Mouse (Mus musculus) neural tube, postnatal 0 days (tissue): ENCODE data around the gene Lysmd3. TPM values are rescaled to one million over a fixed set of nuclear protein-coding genes. Genes with fewer than 3 reads are reported as not detected.

Experiments
- polyA plus RNA-seq: library from polyadenylated mRNA; unstranded; fragments of >200 nt; fragmentation: Nextera tagmentation; extraction: Ambion mirVana; gene quantifications from 2 replicates; pipeline ENCODE4 v1.2.1, GENCODE M21; 2015

Gene Lysmd3
- 12.7 and 12.8 TPM in 2 replicates for polyA plus RNA-seq

DNA sequence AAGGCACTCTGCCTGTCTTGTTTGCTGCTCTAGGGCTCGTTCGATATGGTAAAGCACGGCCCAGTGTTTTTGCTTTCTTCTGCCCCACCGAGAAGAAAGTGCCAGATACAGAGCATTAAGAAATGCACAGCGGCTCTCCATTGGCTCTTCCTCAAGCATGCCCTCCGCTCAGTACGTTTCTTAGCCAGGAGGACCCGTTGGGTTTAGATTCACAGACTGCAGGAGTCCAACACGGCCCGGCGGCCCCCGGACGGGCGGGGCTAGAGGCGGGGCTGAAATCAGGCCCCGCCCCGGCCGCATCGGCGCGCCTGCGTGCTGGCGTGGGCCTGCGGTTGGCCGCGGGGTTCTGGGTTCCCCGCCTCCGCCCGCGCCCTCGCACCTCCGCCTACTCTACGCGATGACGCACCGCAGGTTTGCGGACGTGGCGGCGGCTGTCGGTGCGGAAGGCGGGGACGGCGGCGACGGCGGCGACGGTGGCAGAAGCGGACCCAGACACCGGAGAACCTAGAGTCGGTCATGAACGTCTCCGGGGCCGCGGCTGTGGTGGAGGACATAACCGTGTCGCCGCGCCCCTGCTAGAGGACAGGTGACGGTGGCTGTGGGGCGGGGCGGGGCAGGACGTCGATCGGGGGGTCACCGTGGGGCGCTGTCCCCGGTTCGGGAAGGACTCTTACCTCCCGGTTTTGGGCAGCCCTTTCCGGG lies at the start of gene Lysmd3:
TSS of gene Lysmd3 (plus strand) at position 313 of the 702 bp plus-strand sequence.

DNA sequence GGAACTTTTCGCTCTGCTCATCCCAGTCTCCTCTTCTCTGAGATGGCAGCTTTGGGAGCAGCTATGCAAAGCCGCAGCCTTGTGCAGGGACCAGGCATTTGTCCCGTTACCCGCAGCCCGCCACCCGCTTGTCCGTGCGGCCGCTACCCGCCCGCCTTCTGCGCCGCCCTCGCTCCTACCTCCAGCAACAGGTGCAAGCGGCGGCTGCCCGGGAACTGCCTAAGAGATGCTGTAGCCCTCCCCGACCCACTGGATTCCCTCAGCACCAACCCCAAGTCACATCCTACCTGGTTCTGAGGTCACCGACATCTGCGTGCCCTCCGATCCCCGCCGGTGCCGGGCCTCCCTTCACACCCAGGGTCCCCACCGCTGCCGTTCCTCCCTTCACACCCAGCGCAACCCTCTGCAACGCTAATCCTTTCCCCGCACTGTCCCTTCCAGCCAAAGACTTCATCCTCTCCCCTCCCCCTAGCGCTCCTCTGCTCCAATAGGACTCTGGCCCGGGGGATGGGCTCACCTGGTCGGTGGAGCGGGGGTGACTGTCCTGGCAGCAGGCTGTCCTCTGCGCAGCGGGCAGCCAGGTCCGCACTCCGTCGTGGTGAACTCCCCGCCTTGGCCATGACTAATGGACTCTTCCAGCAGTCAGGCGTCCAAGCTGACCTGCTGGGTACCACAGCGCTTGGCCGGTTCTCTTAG lies 24.6 kb upstream of the Lysmd3 start, which contains the start of gene Adgrv1:
TSS of gene Adgrv1 (minus strand) at position 435 of the 696 bp plus-strand sequence.

DNA sequence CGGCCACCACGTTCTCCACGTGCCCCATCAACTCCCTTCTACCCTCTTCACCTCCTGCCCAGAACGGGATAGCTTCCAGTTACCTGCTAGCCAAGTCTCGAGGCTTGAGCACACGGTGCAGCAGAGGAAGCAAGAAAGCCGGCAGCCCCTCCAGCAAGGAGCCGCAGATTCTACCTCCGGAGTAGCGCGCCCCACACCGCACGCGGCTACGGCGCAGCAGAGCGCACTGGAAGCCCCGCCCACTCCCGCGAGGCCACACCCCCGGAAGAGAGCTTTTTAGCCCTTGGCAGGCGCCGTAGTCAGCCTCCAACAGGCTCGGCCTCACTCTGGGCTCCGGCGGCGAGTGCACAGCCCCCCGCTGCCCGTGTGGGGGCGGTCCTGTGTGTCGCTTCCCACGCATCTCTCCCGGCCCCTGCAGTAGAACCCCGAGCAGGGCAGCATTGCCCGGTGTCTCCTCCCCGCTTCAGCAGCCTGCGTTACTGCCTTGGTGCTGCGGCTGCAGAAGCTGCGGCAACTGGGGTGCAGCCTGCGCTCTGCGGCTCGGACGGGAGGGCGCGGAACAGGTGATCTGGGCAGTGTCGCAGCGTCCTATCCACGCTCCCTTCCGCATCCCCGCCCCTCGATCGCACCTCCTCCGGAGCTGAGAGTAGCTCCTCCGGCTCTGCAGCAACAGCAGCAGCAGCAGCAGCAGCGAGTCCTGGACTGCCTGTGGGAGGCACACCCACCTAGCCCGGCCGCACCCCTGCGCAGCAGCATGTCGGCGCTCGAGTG lies 53.5 kb downstream of the Lysmd3 start, which contains the start of the genes Polr3g and Mblac2:
TSS of gene Polr3g (minus strand) at position 239 of the 771 bp plus-strand sequence.
TSS of gene Mblac2 (plus strand) at position 567 of the 771 bp plus-strand sequence.

Other genes starting within 250 kb of the Lysmd3 start
- 5.2 and 5.5 TPM in 2 replicates for gene Adgrv1, start 24.5 kb upstream of the Lysmd3 start, polyA plus RNA-seq
- gene Polr3g, start 53.4 kb downstream of the Lysmd3 start, polyA plus RNA-seq = 5.5 and 8.6 TPM in 2 replicates
- gene Mblac2, start 53.7 kb downstream of the Lysmd3 start, polyA plus RNA-seq = 113 and 114 TPM in 2 replicates
- 243 and 250 TPM in 2 replicates for gene Cetn3, start 125.4 kb downstream of the Lysmd3 start, polyA plus RNA-seq